Mouse (Mus musculus): ENCODE data around the gene Hist1h1a.
"Not testable (repeated sequence)": the region's sequence is repeated elsewhere in the genome, so short reads cannot be mapped to it uniquely, and the experiment has no call there.

DNA sequence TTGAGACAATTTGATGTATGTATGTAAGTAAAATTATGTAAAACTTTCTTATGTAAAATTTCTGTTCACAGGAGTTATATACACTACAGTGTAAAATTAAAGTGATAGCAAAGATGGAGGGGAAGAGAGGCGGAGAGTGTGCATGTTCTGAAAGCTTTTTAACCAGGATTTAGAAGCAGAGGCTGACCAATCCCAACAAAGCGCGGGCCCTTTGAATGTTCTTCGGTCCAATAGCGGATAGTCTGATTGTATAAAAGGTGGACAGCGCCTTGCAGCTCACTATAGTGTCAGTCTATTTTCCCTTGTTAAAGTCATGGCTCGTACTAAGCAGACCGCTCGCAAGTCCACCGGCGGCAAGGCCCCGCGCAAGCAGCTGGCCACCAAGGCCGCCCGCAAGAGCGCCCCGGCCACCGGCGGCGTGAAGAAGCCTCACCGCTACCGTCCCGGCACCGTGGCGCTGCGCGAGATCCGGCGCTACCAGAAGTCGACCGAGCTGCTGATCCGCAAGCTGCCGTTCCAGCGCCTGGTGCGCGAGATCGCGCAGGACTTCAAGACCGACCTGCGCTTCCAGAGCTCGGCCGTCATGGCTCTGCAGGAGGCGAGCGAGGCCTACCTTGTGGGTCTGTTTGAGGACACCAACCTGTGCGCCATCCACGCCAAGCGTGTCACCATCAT is 11.3 kb upstream of the Hist1h1a start, which contains the start of gene Hist1h3b:
- not testable (repeated sequence) for TF ChIP-seq GATA1 (IDR thresholded peaks at IDR 0.05; ENCODE audit: borderline replicate concordance, low read length); FLI1 (IDR thresholded peaks at IDR 0.05; ENCODE audit: low read length)
